Mouse (Mus musculus) adrenal gland, postnatal 25 days (tissue): ENCODE measurements around the gene Srd5a1. TPM values are rescaled to one million over a fixed set of nuclear protein-coding genes. Genes with fewer than 3 reads are reported as not detected.
"Not testable (repeated sequence)": the region's sequence is repeated elsewhere in the genome, so short reads cannot be mapped to it uniquely, and the experiment has no call there.

Experiments
- DNase-seq: peaks from one replicate; pipeline ENCODE4 v3.0.0; 2021; ENCODE audit warnings: mixed read lengths
- total RNA-seq: library from RNA; stranded (reverse); gene quantifications from 2 replicates; pipeline ENCODE4 v1.2.3, GENCODE M21; 2021

Srd5a1 gene
- total RNA-seq, 1 experiment from 2014 or later, result 29.5 TPM

GRCm38 (mm10) chr13:69569201-69569600 is 42.0 kb downstream of the Srd5a1 start:
- DNase-seq, result no peak

- not testable (repeated sequence) for DNase-seq
Observed at GRCm38 (mm10) chr13:69565401-69565800, 45.8 kb downstream of the Srd5a1 start.

DNA sequence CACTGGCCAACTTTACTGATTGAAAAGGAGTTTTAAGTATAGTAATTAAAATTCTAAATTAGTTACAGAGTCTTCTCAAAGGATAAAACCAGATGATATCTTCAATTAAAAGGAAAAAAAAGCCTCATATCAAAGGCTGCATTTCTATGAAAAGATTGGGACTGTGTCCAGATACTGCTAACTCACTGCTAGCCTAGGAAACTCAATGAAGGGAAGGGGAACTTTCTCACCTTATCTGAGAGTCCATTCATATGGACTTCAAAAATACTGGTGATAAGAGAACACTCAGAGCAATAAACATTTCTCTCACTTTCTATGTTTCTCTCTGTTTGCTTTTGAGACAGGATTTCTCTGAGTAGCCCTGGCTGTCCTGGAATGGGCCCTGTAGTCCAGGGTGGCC is 46.7 kb downstream of the Srd5a1 start:
- no peak for DNase-seq

DNA sequence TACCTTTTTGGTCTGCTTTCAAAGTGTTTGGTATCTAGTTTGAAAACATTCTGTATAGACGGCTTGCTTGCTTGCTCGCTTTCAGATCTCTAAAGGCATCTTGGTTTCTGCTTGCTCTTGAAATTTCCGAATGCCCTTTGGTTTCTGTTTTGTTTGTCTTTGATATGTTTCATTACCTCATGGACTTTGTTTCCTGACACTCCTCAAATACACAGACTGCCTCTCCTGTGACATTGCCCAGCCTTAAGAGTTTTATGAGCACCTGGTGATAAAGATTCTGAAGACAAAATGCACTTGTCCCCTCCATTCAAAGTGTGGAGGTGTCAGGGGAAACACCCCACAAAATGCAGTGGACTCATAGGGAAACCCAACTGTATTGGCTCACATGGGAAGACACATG is 47.3 kb downstream of the Srd5a1 start:
- no peak for DNase-seq

DNA sequence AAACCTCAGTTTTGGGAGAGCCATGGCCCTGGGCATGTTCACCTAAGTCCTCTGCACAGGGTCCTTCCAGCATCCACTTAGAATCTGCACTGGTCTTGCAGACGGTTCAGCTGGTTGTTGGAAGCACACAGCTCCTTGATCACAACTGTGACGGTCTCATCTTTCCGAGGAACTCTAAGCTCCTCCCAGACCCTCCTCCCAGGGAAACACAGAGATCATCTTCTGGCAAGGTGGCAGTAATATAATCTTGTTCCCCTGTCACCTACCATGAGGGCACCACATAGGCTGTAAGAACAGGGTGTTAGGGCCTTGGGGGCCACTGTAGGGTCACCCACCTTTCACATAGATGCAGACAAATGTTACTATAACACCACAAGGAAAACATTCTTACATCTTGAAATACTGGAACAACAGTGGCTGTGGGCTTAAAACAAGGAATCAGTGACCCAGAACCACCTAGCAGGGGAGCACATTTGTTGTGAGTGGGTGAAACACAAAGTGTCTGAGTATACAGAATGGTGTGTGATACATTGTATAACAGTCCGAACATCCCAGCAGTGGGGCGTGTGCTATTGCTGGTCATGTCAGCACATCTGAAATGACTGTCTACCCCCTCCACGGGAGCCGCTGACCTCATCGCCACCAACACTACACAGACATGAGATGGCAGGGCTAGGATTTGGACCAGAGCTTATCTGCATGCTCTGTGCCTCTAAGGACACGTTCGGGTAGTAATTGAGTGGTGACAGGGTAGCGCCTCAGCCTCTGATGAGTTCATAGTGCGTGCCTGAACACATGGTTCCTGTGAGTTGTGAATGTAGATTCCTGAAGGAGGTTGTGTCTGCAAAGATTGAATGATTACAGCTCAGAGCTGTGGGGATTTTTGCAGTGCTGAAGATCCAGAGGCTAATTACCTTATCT is 48.3 kb downstream of the Srd5a1 start:
- DNase-seq, result no peak

DNA sequence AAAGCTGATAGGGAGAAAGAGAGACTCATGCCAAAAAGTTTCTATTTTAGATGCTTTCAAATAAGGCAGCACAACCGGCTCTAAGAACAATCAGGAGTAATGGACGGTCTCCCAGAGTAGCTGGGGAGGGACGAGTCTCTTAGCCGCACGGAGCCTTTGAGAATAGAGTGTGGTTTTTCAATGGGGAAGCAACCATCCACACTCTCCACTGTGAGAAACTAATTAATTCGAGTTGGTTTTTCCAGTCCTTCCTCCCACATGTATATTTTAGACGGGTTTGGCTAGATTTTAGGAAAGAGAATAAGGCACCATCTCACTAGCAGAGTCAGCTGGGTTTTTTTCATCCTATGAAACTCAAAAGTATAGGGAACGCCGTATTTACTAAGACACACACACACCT is 49.2 kb downstream of the Srd5a1 start:
- DNase-seq, result no peak

DNA sequence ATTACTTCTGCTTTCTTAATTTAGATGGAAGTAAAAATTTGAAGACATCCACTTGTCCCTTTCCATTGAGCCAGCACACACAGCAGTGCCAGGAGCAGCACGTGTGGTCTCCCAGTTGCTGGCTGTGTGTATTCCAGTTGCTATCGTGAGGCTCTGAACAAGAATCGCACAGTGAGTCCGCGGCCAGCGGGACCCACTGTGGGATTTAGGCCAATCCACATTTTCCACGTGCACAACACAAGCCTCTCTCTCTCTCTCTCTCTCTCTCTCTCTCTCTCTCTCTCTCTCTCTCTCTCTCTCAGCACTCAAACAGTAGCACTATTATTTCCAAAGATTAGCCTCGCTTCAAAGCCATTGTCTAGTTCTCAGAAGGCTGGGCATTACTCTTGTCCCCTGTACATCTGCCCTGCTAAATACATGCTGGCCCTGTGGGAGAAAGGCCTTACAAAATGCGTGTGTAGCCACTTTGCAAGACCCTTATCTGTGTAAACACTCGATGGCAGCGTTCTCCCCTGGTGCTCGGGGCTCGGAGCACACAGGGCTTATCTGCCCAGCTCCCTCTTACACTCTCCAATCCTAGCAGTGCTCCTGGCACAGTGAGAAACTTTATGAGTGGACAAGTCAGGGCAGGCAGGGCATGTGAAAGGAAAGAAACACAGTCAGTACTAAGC is 51.8 kb downstream of the Srd5a1 start:
- no peak for DNase-seq

DNA sequence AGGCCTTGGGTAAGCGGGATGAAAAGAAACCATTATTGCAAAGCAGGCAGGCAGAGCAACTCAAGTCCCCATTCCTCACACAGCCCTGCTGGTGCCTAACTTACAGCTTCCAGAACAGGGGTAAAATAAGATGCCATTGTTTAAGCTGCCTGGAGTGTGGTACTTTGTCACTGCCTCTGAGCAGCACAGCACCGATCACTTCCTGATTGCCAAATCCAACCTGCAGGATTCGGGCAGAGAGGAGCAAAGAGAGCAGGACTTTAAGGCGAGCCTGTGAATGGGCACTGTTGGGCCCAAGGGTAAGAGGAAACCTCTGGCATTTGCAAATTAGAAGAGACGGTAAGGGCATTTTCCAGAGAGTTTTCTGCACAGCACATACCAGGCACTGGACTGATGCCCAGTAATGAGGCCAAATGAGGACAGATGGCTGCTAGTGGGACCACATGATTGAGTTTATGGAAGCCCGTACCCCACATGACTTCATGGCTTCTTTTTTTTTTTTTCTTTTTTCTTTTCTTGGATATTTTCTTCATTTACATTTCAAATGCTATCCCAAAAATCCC is 53.1 kb downstream of the Srd5a1 start:
- DNase-seq, result no peak

DNA sequence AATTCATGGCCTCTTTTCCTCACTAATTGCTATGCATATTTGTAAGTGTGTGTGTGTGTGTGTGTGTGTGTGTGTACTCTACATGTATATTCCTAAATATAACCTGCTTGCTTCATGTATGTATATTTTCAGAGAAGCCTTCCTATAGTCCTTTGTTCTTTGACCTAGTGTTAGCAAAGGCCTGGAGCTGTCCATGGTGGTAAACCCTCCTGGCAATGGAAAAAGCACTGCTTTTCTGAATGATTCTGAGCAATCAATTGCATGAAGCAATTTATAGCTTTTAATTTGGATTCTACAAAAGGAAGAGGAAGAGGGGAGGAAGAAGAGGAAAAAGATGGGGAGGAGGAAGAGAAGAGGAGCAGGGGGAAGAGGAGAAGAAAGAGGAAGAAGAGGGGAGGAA is 54.5 kb downstream of the Srd5a1 start:
- DNase-seq, result no peak

- DNase-seq, result no peak
Observed at GRCm38 (mm10) chr13:69555957-69556482, 55.2 kb downstream of the Srd5a1 start.

GRCm38 (mm10) chr13:69555045-69555444 is 56.2 kb downstream of the Srd5a1 start:
- DNase-seq, result no peak

- no peak for DNase-seq
Observed at GRCm38 (mm10) chr13:69554255-69554654, 57.0 kb downstream of the Srd5a1 start.

GRCm38 (mm10) chr13:69553024-69553423 is 58.2 kb downstream of the Srd5a1 start:
- peak; percentile 44 for DNase-seq

DNA sequence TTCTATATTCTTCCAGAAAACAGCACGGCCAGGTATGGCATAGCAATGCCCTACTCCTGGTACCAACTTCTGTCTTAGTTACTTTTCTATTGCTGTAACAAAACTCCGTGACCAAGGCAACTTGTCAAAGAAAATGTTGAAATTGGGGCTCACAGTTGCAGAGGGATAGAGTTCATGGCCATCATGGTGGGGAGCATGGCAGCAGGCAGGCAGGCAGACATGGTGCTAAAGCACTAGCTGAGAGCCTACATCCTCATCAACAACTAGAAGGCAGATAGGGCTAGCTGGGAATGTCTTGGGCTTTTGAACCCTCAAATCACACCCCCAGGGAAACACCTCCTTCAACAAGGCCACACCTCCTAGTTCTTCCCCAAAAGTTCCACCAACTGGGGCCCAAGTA is 60.4 kb downstream of the Srd5a1 start:
- no peak for DNase-seq

DNA sequence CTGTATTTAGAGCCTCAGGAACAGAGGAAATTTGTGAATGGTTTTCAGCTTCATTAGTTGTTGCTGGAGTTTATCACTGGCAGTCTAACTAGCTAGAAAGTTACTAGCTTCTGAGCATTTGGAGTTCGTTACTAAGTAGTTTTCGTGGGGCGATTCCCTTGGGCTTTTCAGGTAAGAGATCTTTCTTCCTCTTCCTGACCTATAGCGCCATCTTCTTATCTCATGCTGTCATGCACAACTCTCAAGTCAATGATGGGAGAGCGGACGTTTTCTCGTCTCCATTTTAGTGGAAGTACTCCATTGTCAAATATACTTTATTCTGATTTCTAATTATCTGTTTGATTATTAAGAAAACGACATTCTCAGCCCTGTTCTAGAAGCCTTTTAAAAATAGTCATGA is 61.3 kb downstream of the Srd5a1 start:
- no peak for DNase-seq

GRCm38 (mm10) chr13:69547488-69548180 is 63.6 kb downstream of the Srd5a1 start:
- DNase-seq, result no peak

DNA sequence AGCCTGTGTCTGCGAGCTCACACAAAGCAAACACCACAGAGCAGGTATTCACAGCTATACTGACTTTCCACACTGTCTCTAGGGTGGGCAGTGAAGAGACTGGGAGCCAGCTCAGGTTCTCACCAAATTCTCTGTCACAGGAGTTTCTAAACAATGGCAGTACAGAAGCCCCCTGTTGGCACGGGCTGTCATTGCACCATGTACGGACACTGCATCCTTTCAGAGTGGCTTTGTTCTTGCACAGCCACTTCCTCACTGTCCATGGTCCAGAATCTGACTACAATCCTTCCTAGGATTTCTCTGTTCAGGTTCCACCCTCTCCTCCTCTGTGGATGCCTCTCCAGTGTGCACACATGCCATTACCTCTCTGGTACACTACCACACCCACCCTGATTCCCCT is 66.2 kb downstream of the Srd5a1 start:
- DNase-seq, result peak; percentile 53

GRCm38 (mm10) chr13:69543595-69543994 is 67.6 kb downstream of the Srd5a1 start:
- DNase-seq, result no peak

GRCm38 (mm10) chr13:69542571-69543352 is 68.5 kb downstream of the Srd5a1 start:
- no peak for DNase-seq

DNA sequence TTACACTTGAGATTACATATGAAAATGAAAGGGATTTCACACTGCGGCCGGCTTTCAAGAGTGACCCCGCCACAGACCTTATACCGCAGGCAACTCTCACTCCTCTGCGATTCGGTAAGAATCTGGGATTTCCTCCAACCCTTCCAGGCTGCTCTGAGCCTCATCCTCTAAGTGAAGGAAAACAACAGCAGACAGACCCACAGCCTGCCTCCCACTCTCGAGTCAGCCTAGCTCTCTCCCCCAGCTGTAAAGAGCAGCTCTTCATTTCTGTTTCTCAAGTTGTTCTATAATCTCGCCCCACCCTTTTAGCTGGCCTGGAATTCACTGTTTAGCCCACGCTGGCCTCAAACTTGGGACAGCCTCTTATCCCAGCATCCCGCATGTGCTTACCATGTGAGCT is 69.5 kb downstream of the Srd5a1 start:
- no peak for DNase-seq

GRCm38 (mm10) chr13:69541209-69541608 is 70.0 kb downstream of the Srd5a1 start:
- peak; percentile 28 for DNase-seq

- peak; percentile 64 for DNase-seq
Observed at GRCm38 (mm10) chr13:69538327-69538726, 72.9 kb downstream of the Srd5a1 start.
